Mouse (Mus musculus): Measurements from ENCODE around the gene Ngdn. TPM values are rescaled to one million over a fixed set of nuclear protein-coding genes. Genes with fewer than 3 reads are reported as not detected.
A peak's percentile ranks its signal among the peaks of the same experiment; 100 is the strongest.

Gene Ngdn
- polyA plus RNA-seq, 2 experiments: 62.6 to 66.8 TPM

GRCm38 (mm10) chr14:55011116-55011515 lies 4.1 kb upstream of the Ngdn start:
- no peak for ATAC-seq (ENCODE audit: low FRiP score, low read depth)
- H3K4me1 ChIP-seq (ENCODE audit: control insufficient read depth, insufficient read depth, low read length): peaks cover 4% of the 10 kb centered on the region
- no peaks in the 10 kb centered on the region for H3K27me3 ChIP-seq (ENCODE audit: control insufficient read depth, insufficient read depth, low read length)
- 65% methylated on average over 4 of the region's 4 CpGs for WGBS
- no peak overlapping the region for H3K27ac ChIP-seq (replicated peaks; ENCODE audit: low read depth, low read length)
- H3K9me3 ChIP-seq (ENCODE audit: control insufficient read depth, low read length): no peaks in the 10 kb centered on the region
- H3K9ac ChIP-seq (ENCODE audit: low read depth, low read length, severe bottlenecking): no peak overlapping the region
- H3K36me3 ChIP-seq (ENCODE audit: control insufficient read depth, insufficient read depth, low read length): no peaks in the 10 kb centered on the region
- no peak for TF ChIP-seq POLR2A (IDR thresholded peaks at IDR 0.05; ENCODE audit: borderline replicate concordance, extremely low read depth, insufficient read depth, insufficient read length)
- no peak overlapping the region for H3K4me2 ChIP-seq (replicated peaks; ENCODE audit: low read depth, low read length, severe bottlenecking)
- no peak overlapping the region for H3K4me3 ChIP-seq (replicated peaks; ENCODE audit: low read length)
- DNase-seq (ENCODE audit: low spot score): no peak

- ATAC-seq (ENCODE audit: low FRiP score, low read depth): peak; percentile 45
- H3K9me3 ChIP-seq (ENCODE audit: control insufficient read depth, low read length): no peaks in the 10 kb centered on the region
- peak overlapping the region; percentile 85 for H3K9ac ChIP-seq (ENCODE audit: low read depth, low read length, severe bottlenecking)
- no peak for TF ChIP-seq POLR2A (IDR thresholded peaks at IDR 0.05; ENCODE audit: borderline replicate concordance, extremely low read depth, insufficient read depth, insufficient read length)
- under 1% methylated on average over 26 of the region's 27 CpGs for WGBS
- H3K4me1 ChIP-seq (ENCODE audit: control insufficient read depth, insufficient read depth, low read length): peaks cover 5% of the 10 kb centered on the region
- peak overlapping the region; percentile 95 for H3K27ac ChIP-seq (replicated peaks; ENCODE audit: low read depth, low read length)
- no peak for DNase-seq (ENCODE audit: low spot score)
- peaks cover 24% of the 10 kb centered on the region for H3K36me3 ChIP-seq (ENCODE audit: control insufficient read depth, insufficient read depth, low read length)
- H3K27me3 ChIP-seq (ENCODE audit: control insufficient read depth, insufficient read depth, low read length): no peaks in the 10 kb centered on the region
- peak overlapping the region; percentile 69 for H3K4me2 ChIP-seq (replicated peaks; ENCODE audit: low read depth, low read length, severe bottlenecking)
- H3K4me3 ChIP-seq (replicated peaks; ENCODE audit: low read length): peak overlapping the region; percentile 56
Observed at GRCm38 (mm10) chr14:55014591-55014990, 663 bp upstream of the Ngdn start.

- Histone ChIP-seq H3K36me3 (ENCODE audit: control insufficient read depth, insufficient read depth, low read length) (peaks cover 29% of the 10 kb centered on the region), H3K4me1 (ENCODE audit: control insufficient read depth, insufficient read depth, low read length) (peaks cover 5% of the 10 kb centered on the region), H3K4me2 (replicated peaks; ENCODE audit: low read depth, low read length, severe bottlenecking) (peak overlapping the region; percentile 74), H3K27me3 (ENCODE audit: control insufficient read depth, insufficient read depth, low read length) (no peaks in the 10 kb centered on the region), H3K27ac (replicated peaks; ENCODE audit: low read depth, low read length) (peak overlapping the region; percentile 3; the same call in 1 of the 2 replicates), H3K4me3 (replicated peaks; ENCODE audit: low read length) (peak overlapping the region; percentile 63), H3K9ac (ENCODE audit: low read depth, low read length, severe bottlenecking) (peak overlapping the region; percentile 71), H3K9me3 (ENCODE audit: control insufficient read depth, low read length) (no peaks in the 10 kb centered on the region)
- ATAC-seq (ENCODE audit: low FRiP score, low read depth) (peak; percentile 10; the same call in 1 of the 2 replicates), DNase-seq (ENCODE audit: low spot score) (peak; percentile 28)
- no peak for TF ChIP-seq POLR2A (IDR thresholded peaks at IDR 0.05; ENCODE audit: borderline replicate concordance, extremely low read depth, insufficient read depth, insufficient read length)
- under 1% methylated on average over 17 of the region's 17 CpGs for WGBS
Observed at GRCm38 (mm10) chr14:55015767-55016111, 485 bp downstream of the Ngdn start.

GRCm38 (mm10) chr14:55016876-55017275 lies 1.6 kb downstream of the Ngdn start:
- peaks cover 40% of the 10 kb centered on the region for H3K36me3 ChIP-seq (ENCODE audit: control insufficient read depth, insufficient read depth, low read length)
- no peak overlapping the region for H3K9ac ChIP-seq (ENCODE audit: low read depth, low read length, severe bottlenecking)
- H3K4me1 ChIP-seq (ENCODE audit: control insufficient read depth, insufficient read depth, low read length): peaks cover 5% of the 10 kb centered on the region
- 93% methylated on average over 16 of the region's 16 CpGs for WGBS
- ATAC-seq (ENCODE audit: low FRiP score, low read depth) (no peak), DNase-seq (ENCODE audit: low spot score) (no peak)
- H3K27ac ChIP-seq (replicated peaks; ENCODE audit: low read depth, low read length): no peak overlapping the region
- no peak for TF ChIP-seq POLR2A (IDR thresholded peaks at IDR 0.05; ENCODE audit: borderline replicate concordance, extremely low read depth, insufficient read depth, insufficient read length)
- no peak overlapping the region for H3K4me2 ChIP-seq (replicated peaks; ENCODE audit: low read depth, low read length, severe bottlenecking)
- H3K4me3 ChIP-seq (replicated peaks; ENCODE audit: low read length): no peak overlapping the region
- H3K9me3 ChIP-seq (ENCODE audit: control insufficient read depth, low read length): no peaks in the 10 kb centered on the region
- H3K27me3 ChIP-seq (ENCODE audit: control insufficient read depth, insufficient read depth, low read length): no peaks in the 10 kb centered on the region

- ATAC-seq (ENCODE audit: low FRiP score, low read depth): no peak
Observed at GRCm38 (mm10) chr14:55020394-55020793, 5.1 kb downstream of the Ngdn start.

GRCm38 (mm10) chr14:55023011-55023410 lies 7.8 kb downstream of the Ngdn start:
- no peak for ATAC-seq (ENCODE audit: low FRiP score, low read depth)
- Histone ChIP-seq H3K36me3 (ENCODE audit: control insufficient read depth, insufficient read depth, low read length) (peaks cover 53% of the 10 kb centered on the region), H3K9ac (ENCODE audit: low read depth, low read length, severe bottlenecking) (no peak overlapping the region), H3K4me3 (replicated peaks; ENCODE audit: low read length) (no peak overlapping the region), H3K27ac (replicated peaks; ENCODE audit: low read depth, low read length) (no peak overlapping the region), H3K4me1 (ENCODE audit: control insufficient read depth, insufficient read depth, low read length) (no peaks in the 10 kb centered on the region), H3K4me2 (replicated peaks; ENCODE audit: low read depth, low read length, severe bottlenecking) (no peak overlapping the region), H3K27me3 (ENCODE audit: control insufficient read depth, insufficient read depth, low read length) (no peaks in the 10 kb centered on the region), H3K9me3 (ENCODE audit: control insufficient read depth, low read length) (no peaks in the 10 kb centered on the region)
- WGBS: 90% methylated on average over 15 of the region's 15 CpGs
- no peak for TF ChIP-seq POLR2A (IDR thresholded peaks at IDR 0.05; ENCODE audit: borderline replicate concordance, extremely low read depth, insufficient read depth, insufficient read length)
- no peak for DNase-seq (ENCODE audit: low spot score)

More at GRCm38 (mm10) chr14:55020394-55020793, 5.1 kb downstream of the Ngdn start:
- Histone ChIP-seq H3K4me3 (replicated peaks; ENCODE audit: low read length) (no peak overlapping the region), H3K4me2 (replicated peaks; ENCODE audit: low read depth, low read length, severe bottlenecking) (no peak overlapping the region), H3K27ac (replicated peaks; ENCODE audit: low read depth, low read length) (no peak overlapping the region), H3K36me3 (ENCODE audit: control insufficient read depth, insufficient read depth, low read length) (peaks cover 67% of the 10 kb centered on the region), H3K9ac (ENCODE audit: low read depth, low read length, severe bottlenecking) (no peak overlapping the region), H3K9me3 (ENCODE audit: control insufficient read depth, low read length) (no peaks in the 10 kb centered on the region), H3K4me1 (ENCODE audit: control insufficient read depth, insufficient read depth, low read length) (peaks cover 3% of the 10 kb centered on the region; the same call in 1 of the 2 replicates), H3K27me3 (ENCODE audit: control insufficient read depth, insufficient read depth, low read length) (no peaks in the 10 kb centered on the region)
- TF ChIP-seq POLR2A (IDR thresholded peaks at IDR 0.05; ENCODE audit: borderline replicate concordance, extremely low read depth, insufficient read depth, insufficient read length): no peak
- DNase-seq (ENCODE audit: low spot score): no peak
- WGBS: 88% methylated on average over 9 of the region's 9 CpGs
